Mouse (Mus musculus): Measurements from ENCODE around the gene Tcf25. TPM values are rescaled to one million over a fixed set of nuclear protein-coding genes. Genes with fewer than 3 reads are reported as not detected.

Gene Tcf25
- polyA plus RNA-seq, 1 experiment from 2014 or later, result 380 TPM

GRCm38 (mm10) chr8:123345856-123346255 is 27.7 kb upstream of the Tcf25 start:
- no peak overlapping the region for H3K4me2 ChIP-seq (replicated peaks)
- DNase-seq (ENCODE audit: low spot score), result no peak
- H3K27ac ChIP-seq, result no peak overlapping the region
- 91% methylated on average over 6 of the region's 6 CpGs for WGBS
- no peak overlapping the region for H3K4me3 ChIP-seq (replicated peaks; ENCODE audit: low read length)
- H3K27me3 ChIP-seq (ENCODE audit: control insufficient read depth, insufficient read depth, low read length), result no peaks in the 10 kb centered on the region
- no peak overlapping the region for H3K9ac ChIP-seq
- no peak for ATAC-seq (ENCODE audit: low FRiP score)
- H3K9me3 ChIP-seq (ENCODE audit: control insufficient read depth, low read length), result no peaks in the 10 kb centered on the region
- H3K4me1 ChIP-seq (replicated peaks; ENCODE audit: control insufficient read depth, insufficient read depth, low read length), result 0 out of 2 replicates have a peak, but pooled peaks cover 8% of the 10 kb centered on the region
- peaks cover 31% of the 10 kb centered on the region for H3K36me3 ChIP-seq (replicated peaks; ENCODE audit: control insufficient read depth, insufficient read depth)

GRCm38 (mm10) chr8:123347293-123347692 is 26.3 kb upstream of the Tcf25 start:
- H3K4me1 ChIP-seq (replicated peaks; ENCODE audit: control insufficient read depth, insufficient read depth, low read length), result 0 out of 2 replicates have a peak, but pooled peaks cover 8% of the 10 kb centered on the region
- H3K4me2 ChIP-seq (replicated peaks), result no peak overlapping the region
- H3K4me3 ChIP-seq (replicated peaks; ENCODE audit: low read length), result no peak overlapping the region
- WGBS, result 86% methylated on average over 2 of the region's 2 CpGs
- DNase-seq (ENCODE audit: low spot score) (no peak), ATAC-seq (ENCODE audit: low FRiP score) (no peak)
- no peak overlapping the region for H3K27ac ChIP-seq
- peaks cover 31% of the 10 kb centered on the region for H3K36me3 ChIP-seq (replicated peaks; ENCODE audit: control insufficient read depth, insufficient read depth)
- no peaks in the 10 kb centered on the region for H3K9me3 ChIP-seq (ENCODE audit: control insufficient read depth, low read length)
- no peak overlapping the region for H3K9ac ChIP-seq
- H3K27me3 ChIP-seq (ENCODE audit: control insufficient read depth, insufficient read depth, low read length), result no peaks in the 10 kb centered on the region

GRCm38 (mm10) chr8:123348237-123348843 is 25.2 kb upstream of the Tcf25 start:
- Histone ChIP-seq H3K36me3 (replicated peaks; ENCODE audit: control insufficient read depth, insufficient read depth) (peaks cover 31% of the 10 kb centered on the region), H3K9ac (no peak overlapping the region), H3K4me3 (replicated peaks; ENCODE audit: low read length) (no peak overlapping the region), H3K4me1 (replicated peaks; ENCODE audit: control insufficient read depth, insufficient read depth, low read length) (0 out of 2 replicates have a peak, but pooled peaks cover 8% of the 10 kb centered on the region), H3K4me2 (replicated peaks) (no peak overlapping the region), H3K9me3 (ENCODE audit: control insufficient read depth, low read length) (no peaks in the 10 kb centered on the region), H3K27ac (0 out of 2 replicates have a peak overlapping the region, but pooled peaks have one; percentile 14), H3K27me3 (ENCODE audit: control insufficient read depth, insufficient read depth, low read length) (no peaks in the 10 kb centered on the region)
- peak; percentile 75 for DNase-seq (ENCODE audit: low spot score)
- WGBS, result 64% methylated on average over 9 of the region's 9 CpGs
- ATAC-seq (ENCODE audit: low FRiP score), result no peak

- no peak overlapping the region for H3K4me2 ChIP-seq (replicated peaks)
- no peak overlapping the region for H3K9ac ChIP-seq
- ATAC-seq (ENCODE audit: low FRiP score) (no peak), DNase-seq (ENCODE audit: low spot score) (no peak)
- no peaks in the 10 kb centered on the region for H3K27me3 ChIP-seq (ENCODE audit: control insufficient read depth, insufficient read depth, low read length)
- H3K27ac ChIP-seq, result no peak overlapping the region
- H3K4me3 ChIP-seq (replicated peaks; ENCODE audit: low read length), result no peak overlapping the region
- H3K4me1 ChIP-seq (replicated peaks; ENCODE audit: control insufficient read depth, insufficient read depth, low read length), result 0 out of 2 replicates have a peak, but pooled peaks cover 8% of the 10 kb centered on the region
- WGBS, result 85% methylated on average over 4 of the region's 4 CpGs
- H3K9me3 ChIP-seq (ENCODE audit: control insufficient read depth, low read length), result no peaks in the 10 kb centered on the region
- peaks cover 31% of the 10 kb centered on the region for H3K36me3 ChIP-seq (replicated peaks; ENCODE audit: control insufficient read depth, insufficient read depth)
Measured at GRCm38 (mm10) chr8:123349073-123349472, 24.5 kb upstream of the Tcf25 start.

GRCm38 (mm10) chr8:123352118-123352517 is 21.4 kb upstream of the Tcf25 start:
- WGBS, result 85% methylated on average over 12 of the region's 12 CpGs
- no peak for ATAC-seq (ENCODE audit: low FRiP score)

GRCm38 (mm10) chr8:123352786-123353185 is 20.8 kb upstream of the Tcf25 start:
- Histone ChIP-seq H3K9me3 (ENCODE audit: control insufficient read depth, low read length) (no peaks in the 10 kb centered on the region), H3K4me2 (replicated peaks) (no peak overlapping the region), H3K27ac (no peak overlapping the region), H3K9ac (no peak overlapping the region), H3K27me3 (ENCODE audit: control insufficient read depth, insufficient read depth, low read length) (no peaks in the 10 kb centered on the region), H3K4me1 (replicated peaks; ENCODE audit: control insufficient read depth, insufficient read depth, low read length) (0 out of 2 replicates have a peak, but pooled peaks cover 8% of the 10 kb centered on the region), H3K4me3 (replicated peaks; ENCODE audit: low read length) (no peak overlapping the region), H3K36me3 (replicated peaks; ENCODE audit: control insufficient read depth, insufficient read depth) (peaks cover 51% of the 10 kb centered on the region)
- DNase-seq (ENCODE audit: low spot score) (peak; percentile 65), ATAC-seq (ENCODE audit: low FRiP score) (no peak)
- WGBS, result 48% methylated on average over 13 of the region's 13 CpGs

More at GRCm38 (mm10) chr8:123352118-123352517, 21.4 kb upstream of the Tcf25 start:
- 0 out of 2 replicates have a peak, but pooled peaks cover 8% of the 10 kb centered on the region for H3K4me1 ChIP-seq (replicated peaks; ENCODE audit: control insufficient read depth, insufficient read depth, low read length)
- H3K4me2 ChIP-seq (replicated peaks), result no peak overlapping the region
- no peaks in the 10 kb centered on the region for H3K27me3 ChIP-seq (ENCODE audit: control insufficient read depth, insufficient read depth, low read length)
- no peaks in the 10 kb centered on the region for H3K9me3 ChIP-seq (ENCODE audit: control insufficient read depth, low read length)
- no peak overlapping the region for H3K27ac ChIP-seq
- H3K4me3 ChIP-seq (replicated peaks; ENCODE audit: low read length), result no peak overlapping the region
- H3K9ac ChIP-seq, result no peak overlapping the region
- peaks cover 47% of the 10 kb centered on the region for H3K36me3 ChIP-seq (replicated peaks; ENCODE audit: control insufficient read depth, insufficient read depth)
- DNase-seq (ENCODE audit: low spot score), result no peak

- Histone ChIP-seq H3K27ac (no peak overlapping the region), H3K27me3 (ENCODE audit: control insufficient read depth, insufficient read depth, low read length) (no peaks in the 10 kb centered on the region), H3K4me1 (replicated peaks; ENCODE audit: control insufficient read depth, insufficient read depth, low read length) (0 out of 2 replicates have a peak, but pooled peaks cover 8% of the 10 kb centered on the region), H3K9ac (no peak overlapping the region), H3K36me3 (replicated peaks; ENCODE audit: control insufficient read depth, insufficient read depth) (peaks cover 51% of the 10 kb centered on the region), H3K4me2 (replicated peaks) (no peak overlapping the region), H3K9me3 (ENCODE audit: control insufficient read depth, low read length) (no peaks in the 10 kb centered on the region), H3K4me3 (replicated peaks; ENCODE audit: low read length) (no peak overlapping the region)
- DNase-seq (ENCODE audit: low spot score) (no peak), ATAC-seq (ENCODE audit: low FRiP score) (no peak)
- 36% methylated on average over 11 of the region's 11 CpGs for WGBS
Measured at GRCm38 (mm10) chr8:123353216-123353615, 20.3 kb upstream of the Tcf25 start.

- DNase-seq (ENCODE audit: low spot score) (peak; percentile 90), ATAC-seq (ENCODE audit: low FRiP score) (peak; percentile 48; the same call in 1 of the 2 replicates)
- Histone ChIP-seq H3K9me3 (ENCODE audit: control insufficient read depth, low read length) (no peaks in the 10 kb centered on the region), H3K27me3 (ENCODE audit: control insufficient read depth, insufficient read depth, low read length) (no peaks in the 10 kb centered on the region), H3K36me3 (replicated peaks; ENCODE audit: control insufficient read depth, insufficient read depth) (peaks cover 93% of the 10 kb centered on the region), H3K4me2 (replicated peaks) (no peak overlapping the region), H3K4me1 (replicated peaks; ENCODE audit: control insufficient read depth, insufficient read depth, low read length) (no peaks in the 10 kb centered on the region), H3K27ac (peak overlapping the region; percentile 49; the same call in 1 of the 2 replicates), H3K4me3 (replicated peaks; ENCODE audit: low read length) (no peak overlapping the region), H3K9ac (no peak overlapping the region)
- WGBS, result 38% methylated on average over 12 of the region's 12 CpGs
Measured at GRCm38 (mm10) chr8:123361082-123361739, 12.3 kb upstream of the Tcf25 start.

- H3K9me3 ChIP-seq (ENCODE audit: control insufficient read depth, low read length), result no peaks in the 10 kb centered on the region
- ATAC-seq (ENCODE audit: low FRiP score), result peak; percentile 67
- H3K4me3 ChIP-seq (replicated peaks; ENCODE audit: low read length), result peak overlapping the region; percentile 85
- H3K4me2 ChIP-seq (replicated peaks), result peak overlapping the region; percentile 73
- H3K27me3 ChIP-seq (ENCODE audit: control insufficient read depth, insufficient read depth, low read length), result no peaks in the 10 kb centered on the region
- peak overlapping the region; percentile 98 for H3K27ac ChIP-seq
- peaks cover 31% of the 10 kb centered on the region for H3K36me3 ChIP-seq (replicated peaks; ENCODE audit: control insufficient read depth, insufficient read depth)
- H3K4me1 ChIP-seq (replicated peaks; ENCODE audit: control insufficient read depth, insufficient read depth, low read length), result peaks cover 7% of the 10 kb centered on the region
- 0% methylated on average over 20 of the region's 20 CpGs for WGBS
- peak; percentile 87 for DNase-seq (ENCODE audit: low spot score)
- peak overlapping the region; percentile 77 for H3K9ac ChIP-seq
Measured at GRCm38 (mm10) chr8:123374239-123374578, 656 bp downstream of the Tcf25 start.
